Mouse (Mus musculus) G1E (cell line): ENCODE data around the gene Micall1.

Experiments used
- CTCF ChIP-seq: IDR thresholded peaks from 2 replicates; pipeline ENCODE4 v1.5.1; 2012; ENCODE audit warnings: low read depth, low read length, inconsistent platforms, mixed read lengths
- GATA1 ChIP-seq: IDR thresholded peaks from 2 replicates; pipeline ENCODE4 v1.6.1; 2012; ENCODE audit warnings: borderline replicate concordance, low read length, inconsistent platforms, mixed read lengths
- POLR2AphosphoS5 ChIP-seq: IDR thresholded peaks from 2 replicates; pipeline ENCODE4 v1.6.1; 2012; ENCODE audit warnings: low read depth, low read length, inconsistent platforms; ENCODE audit not compliant: insufficient replicate concordance

- TF ChIP-seq CTCF, result no peak
- TF ChIP-seq POLR2AphosphoS5, result no peak
- TF ChIP-seq GATA1, result no peak
These were observed 54.1 kb downstream of the Micall1 start for GRCm38 (mm10) chr15:79162822-79163221.
